Mouse (Mus musculus) heart, embryonic 14.5 days (tissue): ENCODE results near the gene Farsa. TPM values are rescaled to one million over a fixed set of nuclear protein-coding genes. Genes with fewer than 3 reads are reported as not detected.
"Not testable (repeated sequence)": the region's sequence is repeated elsewhere in the genome, so short reads cannot be mapped to it uniquely, and the experiment has no call there.

ENCODE experiments used
- ATAC-seq: fragments of 200-750 bp; cut with Nextera tagmentation; 2 replicates; pipeline ENCODE4 v1.8.0; 2017; ENCODE audit warnings: low read depth, moderate TSS enrichment; ENCODE audit not compliant: insufficient number of reproducible peaks, insufficient read depth, low FRiP score
- H3K27ac ChIP-seq, 2 experiments: fragments of 200-500 bp in 1 of 2; fragments of 300-500 bp in 1 of 2; sonication (generic) in 1 of 2; replicated peaks in 1 of 2; 2 replicates each; pipeline ENCODE4 v1.5.1; 2012 to 2014; ENCODE audit warnings: low read depth in 2 of 2, low read length in 2 of 2, control low read depth in 1 of 2, mild to moderate bottlenecking in 1 of 2, mixed read lengths in 1 of 2; ENCODE audit not compliant: control insufficient read depth in 1 of 2, insufficient read depth in 1 of 2
- H3K27me3 ChIP-seq: fragments of 300-500 bp; sonication (generic); 2 replicates; pipeline ENCODE4 v1.6.1; 2014; ENCODE audit warnings: mild to moderate bottlenecking, low read length, control low read depth; ENCODE audit not compliant: control insufficient read depth, insufficient read depth
- H3K36me3 ChIP-seq: fragments of 300-500 bp; sonication (generic); 2 replicates; pipeline ENCODE4 v1.6.1; 2014; ENCODE audit warnings: mild to moderate bottlenecking, control low read depth, low read length, mixed read lengths; ENCODE audit not compliant: control insufficient read depth, insufficient read depth
- H3K4me1 ChIP-seq, 2 experiments: fragments of 200-500 bp in 1 of 2; fragments of 300-500 bp in 1 of 2; sonication (generic) in 1 of 2; 2 replicates each; pipeline ENCODE4 v1.6.1; 2012 to 2014; ENCODE audit warnings: low read length in 2 of 2, control low read depth in 1 of 2, mixed read lengths in 1 of 2; ENCODE audit not compliant: control insufficient read depth in 2 of 2, insufficient read depth in 2 of 2
- H3K4me2 ChIP-seq: fragments of 300-500 bp; sonication (generic); 2 replicates; pipeline ENCODE4 v1.6.1; 2014; ENCODE audit warnings: mild to moderate bottlenecking, low read length
- H3K4me3 ChIP-seq, 2 experiments: fragments of 200-500 bp in 1 of 2; fragments of 300-500 bp in 1 of 2; sonication (generic) in 1 of 2; 2 replicates each; pipeline ENCODE4 v1.5.1; 2012 to 2014; ENCODE audit warnings: low read length in 2 of 2, mild to moderate bottlenecking in 2 of 2, control low read depth in 1 of 2, low read depth in 1 of 2, moderate library complexity in 1 of 2; ENCODE audit not compliant: control insufficient read depth in 1 of 2, insufficient read depth in 1 of 2
- H3K9ac ChIP-seq: fragments of 300-500 bp; sonication (generic); 2 replicates; pipeline ENCODE4 v1.6.1; 2014; ENCODE audit warnings: mild to moderate bottlenecking, low read length
- H3K9me3 ChIP-seq: fragments of 300-500 bp; sonication (generic); 2 replicates; pipeline ENCODE4 v1.6.1; 2016; ENCODE audit warnings: low read length, control low read depth; ENCODE audit not compliant: control insufficient read depth
- WGBS: fragments of 180-500 bp; shearing (Covaris S2); extraction: QIAGEN DNeasy Blood & Tissue Kit; methylation state at CpG from one replicate; pipeline ENCODE4 v1.1.7; 2014; 5-methylcytosine and 5-hydroxymethylcytosine counted together
- polyA plus RNA-seq: library from polyadenylated mRNA; unstranded; fragments of >200 nt; fragmentation: Nextera tagmentation; extraction: Ambion mirVana; gene quantifications from 2 replicates; pipeline ENCODE4 v1.2.1, GENCODE M21; 2014

The Farsa gene
- polyA plus RNA-seq, 1 experiment from 2014 or later = 47.6 TPM

DNA sequence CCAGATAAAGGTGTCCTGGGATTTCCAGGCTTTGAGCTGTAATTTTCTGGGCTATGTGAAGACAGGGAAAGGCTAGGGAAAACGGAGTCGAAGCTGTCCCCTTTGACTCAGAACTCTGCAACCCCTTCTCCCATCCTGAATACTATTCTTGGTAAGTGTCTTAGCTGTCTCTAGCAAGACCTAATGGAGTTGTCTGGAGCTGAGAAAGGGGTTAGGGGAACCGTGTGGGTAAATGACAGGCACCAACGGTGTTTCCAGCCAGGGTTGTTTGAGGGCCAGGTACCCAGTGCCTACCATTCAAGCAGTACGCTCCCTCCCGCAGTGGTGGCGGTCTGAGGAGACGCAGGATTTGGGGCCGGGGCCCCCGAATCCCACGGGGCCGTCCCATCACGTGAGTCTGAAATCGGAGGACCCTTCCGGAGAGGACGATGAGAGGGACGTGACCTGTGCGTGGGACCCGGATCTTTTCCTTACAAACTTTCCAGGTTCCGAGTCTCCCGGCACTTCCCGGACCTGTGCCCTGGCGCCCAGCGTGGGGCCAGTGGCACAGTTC, 45.7 kb downstream of the Farsa start:
- no peak; the same call in 1 of the 2 replicates for ATAC-seq
- Histone ChIP-seq H3K4me1 (peaks cover 0 to 4% of the 10 kb centered on the region in 2 experiments; a peak in 1 of 4 replicates), H3K27ac (no peak overlapping the region), H3K36me3 (no peaks in the 10 kb centered on the region), H3K9me3 (no peaks in the 10 kb centered on the region), H3K27me3 (peaks cover 13% of the 10 kb centered on the region), H3K4me3 (peak overlapping the region; percentile 58 to 71), H3K9ac (peak overlapping the region; percentile 79), H3K4me2 (peak overlapping the region; percentile 99)
- WGBS = 5% methylated on average over 24 of the region's 24 CpGs

DNA sequence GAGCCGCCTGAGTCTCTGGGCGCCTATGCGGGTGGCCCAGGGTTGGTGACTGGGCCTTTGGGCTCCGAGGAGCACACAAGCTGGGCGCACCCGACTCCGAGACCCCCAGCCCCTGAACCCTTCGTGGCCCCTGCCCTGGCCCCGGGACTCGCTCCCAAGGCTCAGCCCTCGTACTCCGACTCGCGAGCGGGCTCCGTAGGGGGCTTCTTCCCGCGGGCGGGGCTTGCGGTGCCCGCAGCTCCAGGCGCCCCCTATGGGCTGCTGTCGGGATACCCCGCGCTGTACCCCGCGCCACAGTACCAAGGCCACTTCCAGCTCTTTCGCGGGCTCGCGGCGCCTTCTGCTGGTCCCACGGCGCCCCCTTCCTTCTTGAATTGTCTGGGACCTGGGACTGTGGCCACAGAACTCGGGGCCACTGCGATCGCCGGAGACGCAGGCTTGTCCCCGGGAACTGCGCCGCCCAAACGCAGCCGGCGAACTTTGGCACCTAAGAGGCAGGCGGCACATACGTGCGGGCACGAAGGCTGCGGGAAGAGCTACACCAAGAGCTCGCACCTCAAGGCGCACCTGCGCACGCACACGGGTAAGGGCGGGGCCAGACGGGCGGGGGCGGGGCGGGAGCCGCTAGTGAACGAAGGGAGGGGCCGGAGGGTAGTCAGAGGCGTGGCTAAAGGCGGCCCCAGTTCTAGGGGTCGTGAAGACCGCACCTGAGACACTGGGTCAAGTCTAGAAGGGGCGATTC, 46.3 kb downstream of the Farsa start:
- H3K27me3 ChIP-seq = peaks cover 13% of the 10 kb centered on the region
- no peak overlapping the region for H3K27ac ChIP-seq
- peak overlapping the region; percentile 99 for H3K4me2 ChIP-seq
- peak; percentile 78 for ATAC-seq
- H3K36me3 ChIP-seq = no peaks in the 10 kb centered on the region
- WGBS = under 1% methylated on average over 65 of the region's 68 CpGs
- no peaks in the 10 kb centered on the region for H3K9me3 ChIP-seq
- H3K4me3 ChIP-seq = peak overlapping the region; percentile 58 to 71
- peaks cover 0 to 5% of the 10 kb centered on the region in 2 experiments; a peak in 1 of 4 replicates for H3K4me1 ChIP-seq
- H3K9ac ChIP-seq = peak overlapping the region; percentile 79

DNA sequence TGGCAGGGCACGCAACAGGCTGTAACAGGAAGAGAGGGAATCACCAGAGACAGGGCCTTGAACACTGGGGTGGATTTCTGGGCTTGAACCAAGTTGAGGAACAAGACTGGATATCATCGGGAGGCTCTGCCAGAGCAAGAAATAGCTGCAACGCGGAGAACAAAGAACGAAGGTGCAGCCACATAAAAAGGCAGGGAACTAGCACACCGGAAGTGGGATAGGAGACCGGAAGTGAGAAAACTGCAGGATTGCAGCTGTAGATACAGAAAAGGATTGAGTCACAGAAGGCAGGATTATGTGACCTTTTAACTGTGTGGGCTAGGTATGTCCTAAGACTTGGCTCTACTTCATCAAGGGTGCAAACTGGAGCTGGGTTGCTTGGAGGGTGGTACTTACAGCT, 47.6 kb downstream of the Farsa start:
- Histone ChIP-seq H3K27ac (no peak overlapping the region), H3K9me3 (no peaks in the 10 kb centered on the region), H3K9ac (no peak overlapping the region), H3K27me3 (peaks cover 17% of the 10 kb centered on the region), H3K4me3 (no peak overlapping the region), H3K36me3 (no peaks in the 10 kb centered on the region), H3K4me1 (peaks cover 5 to 7% of the 10 kb centered on the region in 2 experiments; a peak in 2 of 4 replicates), H3K4me2 (no peak overlapping the region)
- no peak for ATAC-seq
- WGBS = 87% methylated on average over 7 of the region's 7 CpGs

DNA sequence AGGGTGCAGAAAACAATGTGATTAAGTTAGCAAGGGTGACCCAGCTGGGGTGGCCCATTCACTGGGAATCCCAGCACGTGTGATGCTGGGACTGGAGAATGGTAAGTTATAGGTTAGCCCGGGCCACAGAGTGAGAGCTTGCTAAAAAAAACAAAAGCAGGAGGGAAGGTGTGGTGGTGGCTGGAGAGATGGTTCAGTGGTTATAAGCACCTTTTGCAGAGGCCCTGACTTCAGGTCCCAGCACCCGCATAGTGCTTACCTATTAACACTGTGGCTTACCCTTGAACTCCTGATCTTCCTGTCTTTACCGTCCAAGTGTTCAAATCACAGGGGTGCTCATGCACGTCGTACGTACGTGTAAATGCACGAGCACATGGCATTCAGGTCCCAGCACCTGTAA, 50.2 kb downstream of the Farsa start:
- ATAC-seq = no peak
- Histone ChIP-seq H3K9ac (no peak overlapping the region), H3K4me1 (peaks cover 5% of the 10 kb centered on the region in 2 experiments; a peak in 2 of 4 replicates), H3K27ac (no peak overlapping the region), H3K4me2 (no peak overlapping the region), H3K36me3 (no peaks in the 10 kb centered on the region), H3K9me3 (no peaks in the 10 kb centered on the region), H3K27me3 (peaks cover 37% of the 10 kb centered on the region), H3K4me3 (no peak overlapping the region)
- 91% methylated on average over 9 of the region's 9 CpGs for WGBS

DNA sequence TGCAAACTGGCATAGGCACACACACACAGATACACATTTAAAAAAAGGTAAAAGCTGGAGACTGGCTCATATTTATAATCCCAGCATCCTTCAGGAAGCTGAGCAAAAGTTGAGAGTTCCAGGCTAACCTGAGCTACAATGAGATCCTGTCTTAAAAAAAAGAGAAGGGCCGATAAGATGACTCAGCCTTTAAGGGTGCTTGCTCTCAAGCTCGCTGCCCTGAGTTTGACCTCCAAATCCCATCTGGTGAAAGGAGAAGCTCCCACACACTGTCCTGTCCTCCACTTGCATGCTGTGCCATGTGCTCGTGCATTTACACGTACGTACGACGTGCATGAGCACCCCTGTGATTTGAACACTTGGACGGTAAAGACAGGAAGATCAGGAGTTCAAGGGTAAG, 50.7 kb downstream of the Farsa start:
- Histone ChIP-seq H3K9me3 (no peaks in the 10 kb centered on the region), H3K4me1 (peaks cover 5 to 7% of the 10 kb centered on the region in 2 experiments; a peak in 2 of 4 replicates), H3K4me3 (no peak overlapping the region), H3K36me3 (no peaks in the 10 kb centered on the region), H3K9ac (no peak overlapping the region), H3K27me3 (peaks cover 39% of the 10 kb centered on the region), H3K27ac (no peak overlapping the region), H3K4me2 (no peak overlapping the region)
- 70% methylated on average over 8 of the region's 8 CpGs for WGBS
- ATAC-seq = no peak

DNA sequence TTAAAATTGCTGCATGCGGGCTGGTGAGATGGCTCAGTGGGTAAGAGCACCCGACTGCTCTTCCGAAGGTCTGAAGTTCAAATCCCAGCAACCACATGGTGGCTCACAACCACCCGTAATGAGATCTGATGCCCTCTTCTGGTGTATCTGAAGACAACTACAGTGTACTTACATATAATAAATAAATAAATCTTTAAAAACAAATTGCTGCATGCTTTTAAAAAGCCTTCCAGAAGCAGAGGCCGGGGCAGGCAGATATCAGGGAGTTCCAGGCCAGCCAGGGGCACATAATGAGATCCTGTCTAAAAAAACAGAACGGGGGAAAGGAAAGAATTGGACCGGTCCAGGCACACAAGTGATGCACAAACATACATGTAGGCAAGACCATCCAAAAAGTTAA, 51.2 kb downstream of the Farsa start:
- Histone ChIP-seq H3K4me1 (peaks cover 5 to 11% of the 10 kb centered on the region in 2 experiments; a peak in 3 of 4 replicates), H3K27me3 (peaks cover 44% of the 10 kb centered on the region), H3K4me2 (peak overlapping the region; percentile 94), H3K9ac (peak overlapping the region; percentile 48; the same call in 1 of the 2 replicates), H3K4me3 (peak overlapping the region; percentile 21 to 51)
- H3K36me3 ChIP-seq, ATAC-seq, H3K9me3 ChIP-seq, H3K27ac ChIP-seq: not testable (repeated sequence)
- 30% methylated on average over 6 of the region's 7 CpGs for WGBS

DNA sequence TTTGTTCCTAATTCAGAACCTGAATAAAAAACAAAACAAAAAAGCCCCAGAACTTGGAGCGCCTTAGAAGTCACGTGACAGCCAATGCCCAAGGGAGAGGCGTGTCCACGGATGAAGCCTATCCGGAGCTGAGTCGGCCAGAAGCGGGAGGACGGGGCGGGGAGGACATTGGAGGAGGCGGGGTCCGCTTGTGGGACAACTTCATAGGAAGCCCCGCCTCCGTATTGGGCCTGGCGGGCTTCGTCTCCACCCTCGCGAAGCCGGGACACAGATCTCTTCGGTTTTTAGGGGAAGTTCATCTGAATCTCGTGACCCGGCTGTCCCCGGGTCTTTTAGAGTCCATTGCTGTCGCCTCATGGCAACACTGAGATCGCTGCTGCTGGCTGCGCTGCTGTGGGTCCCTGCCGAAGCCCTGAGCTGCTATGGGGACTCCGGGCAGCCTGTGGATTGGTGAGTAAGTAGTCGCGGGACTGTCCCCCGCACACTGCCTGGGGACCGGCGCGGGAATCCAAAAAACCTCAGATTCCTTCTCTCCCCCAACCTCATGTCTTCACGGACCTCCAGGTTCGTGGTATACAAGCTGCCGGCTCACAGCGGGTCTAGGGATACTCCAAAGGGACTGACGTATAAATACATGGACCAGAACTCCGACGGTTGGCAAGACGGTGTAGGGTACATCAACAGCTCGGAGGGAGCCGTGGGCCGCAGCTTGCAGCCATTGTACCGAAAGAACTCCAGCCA, 51.8 kb downstream of the Farsa start, which contains the start of gene Dnase2a:
Gene Dnase2a (plus strand): TSS at position 140 of the 741 bp plus-strand sequence.
- Histone ChIP-seq H3K27ac (no peak within 1 kb of the TSS; a peak in 1 of 4 replicates), H3K9me3 (no peaks in the 10 kb centered on the region), H3K4me2 (peak within 1 kb of the TSS; percentile 94), H3K4me3 (peak within 1 kb of the TSS; percentile 48 to 51), H3K9ac (peak within 1 kb of the TSS; percentile 75), H3K27me3 (peaks cover 50% of the 10 kb centered on the region), H3K4me1 (peaks cover 4 to 11% of the 10 kb centered on the region in 2 experiments; a peak in 3 of 4 replicates), H3K36me3 (no peaks in the 10 kb centered on the region)
- under 1% methylated on average over 44 of the region's 45 CpGs for WGBS
- ATAC-seq = peak; percentile 88
